Mouse (Mus musculus): ENCODE measurements around the gene Rnf187. TPM values are rescaled to one million over a fixed set of nuclear protein-coding genes. Genes with fewer than 3 reads are reported as not detected.

Rnf187 gene
- total and polyA plus RNA-seq, 3 experiments = 280 to 3,830 (median 337) TPM

DNA sequence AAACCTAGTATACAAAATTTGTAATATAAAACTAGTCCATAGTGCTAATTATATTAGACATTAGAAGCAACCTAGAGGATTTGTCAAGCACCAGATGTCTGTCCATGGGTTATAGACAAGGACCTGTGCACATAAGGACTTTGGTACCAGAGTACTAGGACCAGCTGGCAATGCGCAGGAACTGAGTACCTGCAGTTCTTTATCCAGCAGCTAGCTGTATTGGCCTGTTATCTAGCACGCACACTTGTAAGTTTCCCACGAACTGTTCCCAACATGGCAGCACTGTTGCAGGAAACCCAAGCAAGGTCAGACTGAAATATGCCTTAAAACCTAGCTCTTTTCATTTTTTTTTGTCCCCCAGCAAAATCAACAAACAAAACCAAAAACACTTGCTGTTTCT lies 8.5 kb downstream of the Rnf187 start:
- H3K4me1 ChIP-seq (ENCODE audit: control insufficient read depth in 1 of 2, insufficient read depth in 2 of 2, low read length in 2 of 2) = peaks cover 4 to 15% of the 10 kb centered on the region in 2 experiments; a peak in 3 of 4 replicates
- H3K9ac ChIP-seq (ENCODE audit: control insufficient read depth, low read depth, low read length, poor library complexity, severe bottlenecking) = no peak overlapping the region
- H3K36me3 ChIP-seq (ENCODE audit: control insufficient read depth in 1 of 2, insufficient read depth in 2 of 2, low read length in 2 of 2) = peaks cover 0 to 13% of the 10 kb centered on the region in 2 experiments; a peak in 2 of 4 replicates
- H3K27ac ChIP-seq (ENCODE audit: control insufficient read depth, low read depth, low read length) = no peak overlapping the region
- no peaks in the 10 kb centered on the region for H3K27me3 ChIP-seq (ENCODE audit: control insufficient read depth in 1 of 2, insufficient read depth in 2 of 2, low read length in 2 of 2)
- DNase-seq (ENCODE audit: low read depth, low spot score) = peak; percentile 58
- TF ChIP-seq MEF2A (IDR thresholded peaks at IDR 0.05; ENCODE audit: extremely low read depth, insufficient replicate concordance, low read depth, low read length, poor library complexity, severe bottlenecking) (no peak), TCF12 (IDR thresholded peaks at IDR 0.05; ENCODE audit: low read depth, low read length) (0 out of 2 replicates have a peak, but pooled peaks have one; percentile 48), MAX (IDR thresholded peaks at IDR 0.05; ENCODE audit: low read length) (no peak), ZMIZ1 (IDR thresholded peaks at IDR 0.05; ENCODE audit: low read depth, low read length) (no peak), E2F4 (IDR thresholded peaks at IDR 0.05; ENCODE audit: borderline replicate concordance, low read depth, low read length) (no peak), TAL1 (IDR thresholded peaks at IDR 0.05; ENCODE audit: low read length) (peak; percentile 57; the same call in 1 of the 2 replicates), HCFC1 (IDR thresholded peaks at IDR 0.05; ENCODE audit: low read depth, low read length) (no peak), BHLHE40 (IDR thresholded peaks at IDR 0.05; ENCODE audit: borderline replicate concordance, low read depth, low read length) (no peak), UBTF (IDR thresholded peaks at IDR 0.05; ENCODE audit: borderline replicate concordance, insufficient read depth, low read depth, low read length) (no peak), SMC3 (IDR thresholded peaks at IDR 0.05; ENCODE audit: low read depth, low read length) (no peak), RAD21 (IDR thresholded peaks at IDR 0.05; ENCODE audit: low read depth, low read length) (no peak), ZNF384 (IDR thresholded peaks at IDR 0.05; ENCODE audit: low read depth, low read length) (no peak), USF1 (IDR thresholded peaks at IDR 0.05; ENCODE audit: low read depth, low read length) (no peak), GABPA (IDR thresholded peaks at IDR 0.05; ENCODE audit: low read depth, low read length) (no peak), NELFE (IDR thresholded peaks at IDR 0.05; ENCODE audit: low read depth, low read length) (no peak), POLR2A (IDR thresholded peaks at IDR 0.05; ENCODE audit: control insufficient read depth in 1 of 2, insufficient read depth in 1 of 2, low read depth in 1 of 2, low read length in 2 of 2, poor library complexity in 1 of 2) (no peak), GATA1 (IDR thresholded peaks at IDR 0.05; ENCODE audit: low read depth, low read length) (peak; percentile 55; the same call in 1 of the 2 replicates), TBP (IDR thresholded peaks at IDR 0.05; ENCODE audit: low read depth, low read length) (no peak), CHD1 (IDR thresholded peaks at IDR 0.05; ENCODE audit: low read depth, low read length) (no peak), EP300 (IDR thresholded peaks at IDR 0.05; ENCODE audit: low read depth in 1 of 2, low read length in 2 of 2) (peak in 1 of 2 experiments; percentile 46; a peak in 2 of 4 replicates), ETS1 (IDR thresholded peaks at IDR 0.05; ENCODE audit: low read depth, low read length) (no peak)
- H3K9me3 ChIP-seq (replicated peaks; ENCODE audit: insufficient read depth, low read length) = no peaks in the 10 kb centered on the region
- no peak overlapping the region for H3K4me3 ChIP-seq (ENCODE audit: control insufficient read depth in 1 of 2, insufficient read depth in 1 of 2, low read depth in 2 of 2, low read length in 2 of 2)
- H3K79me2 ChIP-seq (ENCODE audit: control insufficient read depth, insufficient read depth, low read length, poor library complexity) = peaks cover 1% of the 10 kb centered on the region; the same call in 1 of the 2 replicates

All from MEL (cell line).